In the genomic region with DNA sequence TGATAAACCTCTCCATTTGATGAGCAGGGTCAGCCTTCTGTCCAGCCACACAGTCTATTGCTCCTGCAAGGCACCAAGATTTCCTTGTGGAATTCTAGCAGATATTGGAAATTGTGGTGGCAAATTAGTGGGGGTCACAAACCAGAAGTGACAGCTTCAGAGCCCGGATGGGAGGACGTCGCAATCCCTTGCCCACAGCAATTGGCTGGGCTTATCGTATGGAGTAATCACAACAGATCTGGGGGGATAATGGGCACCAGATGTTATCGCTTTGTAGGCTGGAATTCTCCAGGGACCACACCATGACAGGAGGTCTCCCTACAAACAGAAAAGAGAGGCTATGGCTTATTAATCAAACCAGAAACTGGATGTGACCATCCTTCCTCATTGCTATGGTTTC, we compare ENCODE assay signal across 28 mouse cellular contexts. TPM values are rescaled to one million over a fixed set of nuclear protein-coding genes. Genes with fewer than 3 reads are reported as not detected.
DNase-seq lines count a peak whose midpoint lies in the region; ATAC-seq lines count a peak whose summit lies in the region.
"Had no signal": no experiment of that assay in that cellular context is flagged by ENCODE, and none has a peak within 500 bp of the region (broad histone marks: within the 10 kb centered on the region; RNA-seq: fewer than 3 reads in every experiment).

No protein-coding gene starts in this region.

- 40% methylated on average over 5 of the region's 5 CpGs for WGBS in hindbrain, embryonic 10.5 days
- WGBS in hindbrain, embryonic 14.5 days = 17% methylated on average over 5 of the region's 5 CpGs
- WGBS in midbrain, embryonic 14.5 days = 40% methylated on average over 5 of the region's 5 CpGs
- WGBS in midbrain, embryonic 16.5 days = 25% methylated on average over 5 of the region's 5 CpGs

- no peak overlapping the region for H3K27ac ChIP-seq in hindbrain, embryonic 10.5 days
- H3K27ac ChIP-seq in hindbrain, embryonic 14.5 days = no peak overlapping the region
- H3K27ac ChIP-seq in midbrain, embryonic 14.5 days (replicated peaks; ENCODE audit: low read depth, low read length) = no peak overlapping the region
- no peak overlapping the region for H3K27ac ChIP-seq in midbrain, embryonic 16.5 days (ENCODE audit: low read length)
- H3K27ac ChIP-seq: forebrain, embryonic 13.5 days; heart, adult 2 months; heart, embryonic 15.5 days; intestine, embryonic 15.5 days; limb, embryonic 13.5 days; liver, embryonic 13.5 days had no signal

- no peak overlapping the region for H3K9ac ChIP-seq in hindbrain, embryonic 14.5 days
- H3K9ac ChIP-seq in midbrain, embryonic 14.5 days (replicated peaks; ENCODE audit: low read length) = no peak overlapping the region
- no peak overlapping the region for H3K9ac ChIP-seq in midbrain, embryonic 16.5 days (ENCODE audit: low read depth, low read length)
- H3K9ac ChIP-seq: forebrain, embryonic 13.5 days; heart, embryonic 15.5 days; intestine, embryonic 15.5 days; limb, embryonic 13.5 days; liver, embryonic 13.5 days; lung, embryonic 14.5 days had no signal

- H3K4me1 ChIP-seq in hindbrain, embryonic 10.5 days (replicated peaks) = peaks cover 42% of the 10 kb centered on the region
- peaks cover 13% of the 10 kb centered on the region for H3K4me1 ChIP-seq in hindbrain, embryonic 14.5 days (replicated peaks; ENCODE audit: control insufficient read depth, insufficient read depth, low read length)
- peaks cover 20% of the 10 kb centered on the region for H3K4me1 ChIP-seq in midbrain, embryonic 14.5 days (ENCODE audit: control insufficient read depth, insufficient read depth, low read length)
- H3K4me1 ChIP-seq in midbrain, embryonic 16.5 days (ENCODE audit: control insufficient read depth, insufficient read depth, low read length) = peaks cover 5% of the 10 kb centered on the region; the same call in 1 of the 2 replicates
- H3K4me1 ChIP-seq: heart, embryonic 15.5 days; intestine, embryonic 15.5 days; limb, embryonic 13.5 days had no signal

- H3K36me3 ChIP-seq in hindbrain, embryonic 10.5 days = no peaks in the 10 kb centered on the region
- no peaks in the 10 kb centered on the region for H3K36me3 ChIP-seq in hindbrain, embryonic 14.5 days (replicated peaks; ENCODE audit: control insufficient read depth, insufficient read depth)
- H3K36me3 ChIP-seq in midbrain, embryonic 14.5 days (ENCODE audit: control insufficient read depth, insufficient read depth, low read length) = no peaks in the 10 kb centered on the region
- H3K36me3 ChIP-seq in midbrain, embryonic 16.5 days (ENCODE audit: control insufficient read depth, insufficient read depth, low read length) = no peaks in the 10 kb centered on the region
- H3K36me3 ChIP-seq: heart, embryonic 15.5 days; intestine, embryonic 15.5 days; limb, embryonic 13.5 days; liver, embryonic 13.5 days had no signal

- no peak overlapping the region for H3K4me2 ChIP-seq in hindbrain, embryonic 14.5 days (replicated peaks)
- no peak overlapping the region for H3K4me2 ChIP-seq in midbrain, embryonic 14.5 days (ENCODE audit: low read length)
- no peak overlapping the region for H3K4me2 ChIP-seq in midbrain, embryonic 16.5 days (ENCODE audit: low read length)
- H3K4me2 ChIP-seq: forebrain, embryonic 13.5 days; heart, embryonic 15.5 days; intestine, embryonic 15.5 days; limb, embryonic 13.5 days; liver, embryonic 13.5 days; lung, embryonic 14.5 days had no signal

- H3K4me3 ChIP-seq in hindbrain, embryonic 10.5 days = no peak overlapping the region
- no peak overlapping the region for H3K4me3 ChIP-seq in hindbrain, embryonic 14.5 days (replicated peaks; ENCODE audit: low read length)
- H3K4me3 ChIP-seq in midbrain, embryonic 14.5 days (replicated peaks; ENCODE audit: low read depth, low read length) = no peak overlapping the region
- H3K4me3 ChIP-seq in midbrain, embryonic 16.5 days (ENCODE audit: low read depth, low read length) = no peak overlapping the region
- H3K4me3 ChIP-seq: forebrain, embryonic 13.5 days; heart, adult 2 months; heart, embryonic 15.5 days; intestine, embryonic 15.5 days; limb, embryonic 13.5 days; liver, embryonic 13.5 days had no signal

- peaks cover 45% of the 10 kb centered on the region for H3K27me3 ChIP-seq in hindbrain, embryonic 10.5 days (ENCODE audit: insufficient read depth, poor library complexity, severe bottlenecking)
- H3K27me3 ChIP-seq in hindbrain, embryonic 14.5 days (ENCODE audit: control insufficient read depth, insufficient read depth, low read length) = 0 out of 2 replicates have a peak, but pooled peaks cover 22% of the 10 kb centered on the region
- H3K27me3 ChIP-seq in midbrain, embryonic 14.5 days (ENCODE audit: control insufficient read depth, insufficient read depth, low read length) = no peaks in the 10 kb centered on the region
- no peaks in the 10 kb centered on the region for H3K27me3 ChIP-seq in midbrain, embryonic 16.5 days (ENCODE audit: control insufficient read depth, insufficient read depth, low read depth, low read length)
- H3K27me3 ChIP-seq: forebrain, embryonic 13.5 days; heart, embryonic 15.5 days; intestine, embryonic 15.5 days had no signal

- DNase-seq in hindbrain, embryonic 10.5 days (ENCODE audit: low spot score) = peak; percentile 53
- DNase-seq in hindbrain, embryonic 14.5 days (ENCODE audit: low spot score) = no peak
- DNase-seq in midbrain, embryonic 14.5 days = peak; percentile 59
- peak; percentile 71 for DNase-seq in mesoderm, embryonic 11.5 days (ENCODE audit: low read depth, low spot score)
- DNase-seq in kidney, adult 8-10 months = no peak
- no peak for DNase-seq in layer of hippocampus, postnatal 25 days (ENCODE audit: extremely low spot score in 1 of 2, low spot score in 1 of 2)
- no peak for DNase-seq in left cerebral cortex, adult 18-20 months (ENCODE audit: low spot score in 2 of 2)
- DNase-seq: cerebellum, adult 9-10 months; gastrocnemius, postnatal 14 days; heart, adult 2 months; heart, postnatal 4 days; kidney, postnatal 36 days; layer of hippocampus, adult 9-11 months; liver, embryonic 13.5 days; lung, embryonic 14.5 days; lung, postnatal 36 days; right cerebral cortex, postnatal 4 days; thymus, adult 2 months had no signal

- no peak for ATAC-seq in hindbrain, embryonic 14.5 days (ENCODE audit: low FRiP score)
- no peak for ATAC-seq in midbrain, embryonic 14.5 days (ENCODE audit: low FRiP score, low TSS enrichment)
- no peak for ATAC-seq in midbrain, embryonic 16.5 days
- ATAC-seq: forebrain, embryonic 13.5 days; intestine, embryonic 15.5 days had no signal

- H3K9me3 ChIP-seq in hindbrain, embryonic 10.5 days = no peaks in the 10 kb centered on the region
- H3K9me3 ChIP-seq in hindbrain, embryonic 14.5 days (ENCODE audit: control insufficient read depth, low read length) = no peaks in the 10 kb centered on the region
- no peaks in the 10 kb centered on the region for H3K9me3 ChIP-seq in midbrain, embryonic 14.5 days (ENCODE audit: control insufficient read depth, low read length)
- no peaks in the 10 kb centered on the region for H3K9me3 ChIP-seq in midbrain, embryonic 16.5 days (replicated peaks; ENCODE audit: control insufficient read depth, low read length, poor library complexity, severe bottlenecking)
- H3K9me3 ChIP-seq: forebrain, embryonic 13.5 days; heart, embryonic 15.5 days; intestine, embryonic 15.5 days; limb, embryonic 13.5 days; liver, embryonic 13.5 days had no signal

RNA-seq across cellular contexts. Expression of a gene that starts 44.8 kb away (rescaled TPM):
- 82.0 and 99.1 TPM in 2 replicates for polyA plus RNA-seq in hindbrain, embryonic 10.5 days (2016; fragmentation: Nextera tagmentation; extraction: Ambion mirVana)
- 9.2 and 11.1 TPM in 2 replicates for polyA plus RNA-seq in hindbrain, embryonic 14.5 days (2014; fragmentation: Nextera tagmentation; extraction: Ambion mirVana)
- polyA plus RNA-seq in midbrain, embryonic 14.5 days (2014; fragmentation: Nextera tagmentation; extraction: Ambion mirVana) = 1.7 and 2.0 TPM in 2 replicates
- 1.3 and 3.5 TPM in 2 replicates for polyA plus RNA-seq in midbrain, embryonic 16.5 days (2015; fragmentation: Nextera tagmentation; extraction: Ambion mirVana)
- not detected for total RNA-seq in layer of hippocampus, postnatal 25 days (2021)
- not detected for total RNA-seq in left cerebral cortex, adult 18-20 months (2021)
- total RNA-seq: adrenal gland, postnatal 4 days; gastrocnemius, postnatal 14 days; heart, adult 2 months; heart, postnatal 4 days; megakaryocyte-erythroid progenitor cell, adult 5-6 weeks had no signal
- polyA plus RNA-seq: cortical plate, adult 2 months; heart, adult 2 months; heart, embryonic 15.5 days; intestine, embryonic 15.5 days; kidney, embryonic 14.5 days; limb, embryonic 13.5 days; liver, embryonic 13.5 days; lung, embryonic 14.5 days; stomach, embryonic 16.5 days had no signal

Comparison
In these comparisons a context has a peak if more than half of its experiments do, and no peak if none do; other contexts are left out.
1. DNase-seq: peak in hindbrain, embryonic 10.5 days (single experiment), midbrain, embryonic 14.5 days (single experiment) and mesoderm, embryonic 11.5 days (single experiment); none in hindbrain, embryonic 14.5 days (single experiment), kidney, adult 8-10 months (0 of 2), layer of hippocampus, postnatal 25 days (0 of 2) and left cerebral cortex, adult 18-20 months (0 of 2).